Mouse (Mus musculus): ENCODE measurements around the gene Gm11096.

Gm11096 gene

DNA sequence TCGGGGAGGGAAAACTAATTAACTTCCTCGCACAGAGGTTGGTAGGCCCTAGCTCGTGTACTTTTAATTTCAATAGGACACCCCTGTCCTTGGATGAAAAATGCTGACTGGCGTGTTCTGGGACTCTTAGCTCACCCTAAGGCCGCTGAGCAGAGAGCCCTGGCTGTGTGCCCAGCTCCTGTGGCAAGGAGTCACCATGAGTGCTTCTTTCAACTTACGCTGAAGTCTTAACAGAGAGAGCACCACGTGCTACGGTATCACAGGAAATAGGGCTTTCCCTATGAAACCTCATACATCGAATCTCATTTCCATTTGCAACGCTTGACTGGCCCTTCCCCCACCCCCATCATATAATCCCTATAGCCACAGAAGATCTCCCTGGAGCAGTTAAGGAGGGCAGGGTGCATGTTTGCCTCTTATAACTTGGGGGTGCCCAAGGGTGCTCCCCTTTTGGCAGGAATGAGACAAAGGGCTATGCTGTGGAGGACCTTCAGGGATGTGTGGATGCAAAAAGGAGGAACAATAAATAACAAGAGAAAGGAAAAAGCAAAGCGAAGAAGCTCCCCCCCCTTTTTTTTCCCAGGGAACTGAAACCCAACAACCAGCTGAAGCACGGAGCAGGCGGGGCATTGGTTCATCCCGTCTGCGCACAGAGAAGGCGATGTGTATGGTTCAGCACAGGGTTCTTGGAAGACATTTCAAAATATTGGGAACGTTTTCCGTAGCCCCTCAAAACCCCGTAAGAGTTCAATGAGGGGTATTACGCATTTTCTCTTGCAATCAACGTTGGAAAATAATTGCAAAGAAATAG lies 39.0 kb downstream of the Gm11096 start:
- DNase-seq (ENCODE audit: extremely low read depth, low read depth, low spot score) = no peak

DNA sequence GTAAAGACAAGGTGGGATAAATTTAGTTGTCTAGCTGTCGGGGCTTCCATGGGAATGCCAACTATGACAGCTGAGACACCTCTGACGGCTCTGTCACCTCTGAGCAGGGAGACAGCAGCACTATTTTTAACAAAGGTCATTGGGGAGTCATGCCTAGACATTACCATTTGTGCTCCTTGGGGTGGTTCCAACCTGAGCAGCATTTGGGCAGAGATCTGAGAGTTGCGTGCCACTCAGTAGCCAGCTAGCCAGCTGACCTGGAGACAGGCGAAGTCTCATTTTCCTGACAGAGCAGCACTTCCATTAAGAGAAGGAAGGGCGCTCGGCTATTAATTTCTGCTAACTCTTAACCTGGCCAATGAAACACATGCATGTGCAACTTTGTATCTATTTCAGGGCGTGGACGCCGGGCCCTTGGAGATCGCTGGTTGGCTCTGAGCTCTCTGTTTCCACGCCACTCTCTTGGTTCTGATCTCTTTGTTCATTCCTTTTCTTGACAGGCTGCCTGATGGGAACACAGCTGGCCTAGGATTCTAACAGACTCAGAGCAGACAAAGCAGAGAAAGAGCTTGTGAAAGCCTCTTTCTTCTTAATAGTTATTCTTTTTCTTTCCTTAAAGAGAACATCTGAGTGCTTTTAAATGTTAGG lies 40.4 kb downstream of the Gm11096 start:
- DNase-seq (ENCODE audit: extremely low read depth, low read depth, low spot score) = no peak

DNA sequence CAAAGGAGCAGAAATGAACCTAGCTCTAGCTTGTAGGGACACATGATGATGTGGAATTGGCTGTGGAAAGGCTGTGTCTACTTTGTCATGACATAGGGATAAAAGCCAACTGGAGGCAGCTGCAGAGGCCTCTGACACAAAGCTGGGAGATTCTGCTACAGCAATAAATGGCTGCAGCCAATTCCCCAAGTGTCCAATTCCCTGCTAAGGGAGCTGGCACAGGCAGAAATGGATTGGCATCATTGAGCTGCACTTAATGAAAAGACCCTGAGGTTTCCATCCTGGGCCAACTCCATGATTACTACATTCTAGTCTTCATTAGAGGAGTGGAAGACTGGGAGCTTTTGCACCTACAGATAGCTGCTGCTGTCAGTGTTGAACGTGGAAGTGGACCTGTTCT lies 44.8 kb downstream of the Gm11096 start:
- no peak for DNase-seq (ENCODE audit: extremely low read depth, low read depth, low spot score)

All from fat pad, adult 2 months (tissue).